Mouse (Mus musculus): ENCODE data around the gene Zfp683.

DNA sequence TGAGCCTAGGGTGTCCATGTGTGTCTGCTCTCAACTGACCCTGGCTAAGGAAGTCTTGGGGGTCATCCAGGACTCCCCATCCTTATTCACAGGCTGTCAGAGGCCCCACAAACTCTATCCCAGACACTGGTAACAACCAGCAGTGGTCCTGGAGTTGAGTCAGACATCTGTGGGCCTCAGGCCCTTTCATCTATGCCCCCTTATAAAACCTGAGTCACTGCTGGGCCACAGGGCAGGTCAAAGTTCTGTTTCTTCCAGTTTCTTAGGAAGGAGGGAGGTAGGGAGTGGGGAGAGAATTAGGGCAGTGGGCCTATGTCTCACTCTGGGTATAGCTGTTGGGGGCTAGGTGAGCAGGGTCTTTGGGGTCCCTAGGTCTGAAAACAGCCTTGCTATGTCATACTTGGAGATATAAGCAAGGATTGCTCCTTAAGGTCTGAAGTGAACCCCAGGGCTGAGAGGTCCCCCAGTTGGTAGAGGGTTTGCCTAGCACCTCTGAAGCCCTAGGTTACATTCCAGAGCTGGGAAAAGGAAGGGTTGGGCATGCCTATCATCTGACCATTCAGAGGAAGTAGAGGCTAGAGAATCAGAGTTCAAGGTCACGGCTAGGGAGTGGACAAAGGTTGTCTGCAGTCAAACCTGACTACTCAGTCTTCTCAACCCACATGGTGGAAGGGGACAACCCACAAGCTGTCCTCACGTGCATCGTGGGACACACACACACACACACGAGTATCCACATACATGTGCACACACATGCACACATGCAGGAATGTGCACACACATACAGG, 15.3 kb downstream of the Zfp683 start:
- TF ChIP-seq MAFK (IDR thresholded peaks at IDR 0.05; ENCODE audit: insufficient read depth, low read depth, low read length) (no peak), HCFC1 (IDR thresholded peaks at IDR 0.05; ENCODE audit: borderline replicate concordance, insufficient read depth, low read length) (no peak), ZNF384 (IDR thresholded peaks at IDR 0.05; ENCODE audit: low read depth, low read length) (no peak), ZC3H11A (IDR thresholded peaks at IDR 0.05; ENCODE audit: borderline replicate concordance, low read depth, low read length) (no peak), CHD2 (IDR thresholded peaks at IDR 0.05; ENCODE audit: low read depth, low read length) (no peak)

All from ES-E14 (cell line).